Mouse (Mus musculus) olfactory bulb, adult 2 months (tissue): Measurements from ENCODE around the gene Gm13088.
"Not testable (repeated sequence)": the region's sequence is repeated elsewhere in the genome, so short reads cannot be mapped to it uniquely, and the experiment has no call there.

ENCODE experiments used
- CTCF ChIP-seq: fragments of 200-500 bp; IDR thresholded peaks from 2 replicates; pipeline ENCODE4 v1.5.1; 2012; ENCODE audit warnings: low read depth, mild to moderate bottlenecking, low read length, moderate library complexity; ENCODE audit not compliant: insufficient read depth
- POLR2A ChIP-seq: fragments of 200-500 bp; IDR thresholded peaks from 2 replicates; pipeline ENCODE4 v1.6.1; 2012; ENCODE audit warnings: mild to moderate bottlenecking, low read depth, low read length, moderate library complexity; ENCODE audit not compliant: insufficient read depth

DNA sequence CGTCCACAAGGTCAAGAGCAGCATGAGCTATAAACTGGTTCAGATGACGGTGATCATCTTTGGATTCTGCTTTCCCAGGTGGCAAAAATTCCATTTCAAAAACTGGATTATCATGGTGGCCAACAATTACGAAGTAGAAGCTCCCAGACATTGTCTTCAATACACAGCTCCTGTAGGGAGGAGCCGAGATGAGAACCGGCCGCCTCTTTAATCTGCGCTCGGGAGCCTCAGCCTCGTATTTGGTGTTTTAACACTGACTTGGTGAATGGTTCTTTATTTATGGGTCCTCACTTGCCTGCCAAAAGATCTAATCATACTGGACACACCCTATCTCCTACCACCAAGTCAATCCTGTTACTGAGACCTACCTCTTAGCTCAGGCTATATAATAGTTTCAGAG lies 45.1 kb downstream of the Gm13088 start:
- not testable (repeated sequence) for TF ChIP-seq POLR2A, CTCF
